Mouse (Mus musculus) E14TG2a.4 (cell line): ENCODE measurements at regions not wholly inside any gene's neighbourhood (a gene's known extent, or its start where the extent isn't known, plus 50 kb on each side); places are given as distances from the start of the nearest gene placed in this dataset.

Source experiments
- CTCF ChIP-seq: conservative IDR thresholded peaks from 2 replicates; pipeline ENCODE4 v1.5.1; 2014; ENCODE audit warnings: low read length
- NANOG ChIP-seq: IDR thresholded peaks from 2 replicates; pipeline ENCODE4 v1.6.1; 2014; ENCODE audit warnings: borderline replicate concordance, low read length, mixed read lengths

DNA sequence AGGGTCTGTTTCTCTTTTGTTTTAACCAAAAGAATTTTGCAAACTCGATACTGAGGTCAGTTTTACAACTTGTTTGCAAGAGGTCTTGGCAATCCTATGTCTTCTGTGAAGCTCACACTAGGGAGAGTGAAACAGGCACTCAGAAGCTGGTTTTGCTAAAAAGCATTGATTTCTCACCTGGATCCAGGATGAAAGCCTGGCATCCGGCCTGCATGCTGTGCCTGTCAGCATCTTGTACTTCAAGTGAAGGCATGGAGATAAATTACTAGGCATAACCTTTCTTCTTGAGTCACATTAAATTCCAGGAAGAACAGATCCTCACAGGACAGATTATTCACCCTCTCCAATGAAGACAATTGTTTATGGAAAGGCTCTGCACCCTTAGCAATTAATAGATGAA is 477.5 kb downstream of the Btbd3 start:
- no peak for TF ChIP-seq CTCF
- TF ChIP-seq NANOG: no peak
